Mouse (Mus musculus): ENCODE data around the gene Rab3il1.

GRCm38 (mm10) chr19:10038910-10039309, 37.4 kb downstream of the Rab3il1 start:
- TF ChIP-seq CTCF (IDR thresholded peaks at IDR 0.05; ENCODE audit: low read depth) (no peak), EP300 (IDR thresholded peaks at IDR 0.05; ENCODE audit: low read depth) (no peak)

Measured in liver, postnatal 0 days (tissue).